15 mouse cellular contexts compared by ENCODE assay signal in the genomic region with DNA sequence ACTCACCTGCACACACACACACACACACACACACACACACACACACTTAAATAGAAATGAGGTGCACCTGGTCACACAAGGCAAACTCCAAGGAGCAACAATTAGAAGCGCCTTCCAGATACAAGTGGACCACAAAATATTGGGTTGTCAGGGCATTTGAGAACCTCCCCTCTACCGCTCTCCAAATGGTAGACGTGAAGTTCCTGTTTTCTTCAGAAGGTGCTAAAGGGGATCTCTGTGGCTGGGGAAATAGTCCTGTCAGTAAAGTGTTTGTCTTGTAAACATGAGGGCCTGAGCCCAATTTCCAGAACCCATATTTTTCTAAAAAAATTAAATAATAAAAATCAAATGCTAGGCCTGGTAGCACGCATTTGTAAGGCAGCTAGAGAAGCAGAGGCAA. TPM values are rescaled to one million over a fixed set of nuclear protein-coding genes. Genes with fewer than 3 reads are reported as not detected.
DNase-seq lines count a peak whose midpoint lies in the region.
"Had no signal": no experiment of that assay in that cellular context is flagged by ENCODE, and none has a peak within 500 bp of the region (broad histone marks: within the 10 kb centered on the region; RNA-seq: fewer than 3 reads in every experiment).

No protein-coding gene starts in this region.

- DNase-seq in B cell, adult 2 months: peak; percentile 15 to 24
- peak; percentile 51 for DNase-seq in MEL-GATA-1-ER (ENCODE audit: extremely low read depth, low read depth)
- DNase-seq in right cerebral cortex, postnatal 4 days: no peak
- no peak for DNase-seq in heart, adult 9 months (ENCODE audit: low spot score in 2 of 2)
- DNase-seq in left cerebral cortex, adult 18-20 months (ENCODE audit: low spot score in 2 of 2): no peak
- DNase-seq: adrenal gland, adult 2 months; adrenal gland, postnatal 10 days; adrenal gland, postnatal 25 days; cerebellum, adult 11 months; cerebellum, adult 18-20 months; cerebellum, adult 8-10 months; cerebellum, adult 9-11 months; cerebellum, postnatal 14 days; cerebellum, postnatal 36 days; embryo, embryonic 11 days had no signal

RNA-seq across cellular contexts. Expression of a gene that starts 4.4 kb away (rescaled TPM):
- total RNA-seq in left cerebral cortex, adult 18-20 months (2021): 100 to 1,000 TPM; 118 to 141 TPM

Comparison
In these comparisons a context has a peak if more than half of its experiments do, and no peak if none do; other contexts are left out.
1. DNase-seq: peak in B cell, adult 2 months (2 of 2) and MEL-GATA-1-ER (single experiment); none in right cerebral cortex, postnatal 4 days (single experiment), heart, adult 9 months (0 of 2) and left cerebral cortex, adult 18-20 months (0 of 2).